Mouse (Mus musculus): ENCODE measurements around the gene Ermard. TPM values are rescaled to one million over a fixed set of nuclear protein-coding genes. Genes with fewer than 3 reads are reported as not detected.

Ermard gene
- polyA plus RNA-seq (2014; fragmentation: Illumina TruSeq; extraction: RNeasy Lipid Tissue Mini Kit (QIAGEN cat#74804); ENCODE audit: low read depth, low replicate concordance), result 42.3 TPM

DNA sequence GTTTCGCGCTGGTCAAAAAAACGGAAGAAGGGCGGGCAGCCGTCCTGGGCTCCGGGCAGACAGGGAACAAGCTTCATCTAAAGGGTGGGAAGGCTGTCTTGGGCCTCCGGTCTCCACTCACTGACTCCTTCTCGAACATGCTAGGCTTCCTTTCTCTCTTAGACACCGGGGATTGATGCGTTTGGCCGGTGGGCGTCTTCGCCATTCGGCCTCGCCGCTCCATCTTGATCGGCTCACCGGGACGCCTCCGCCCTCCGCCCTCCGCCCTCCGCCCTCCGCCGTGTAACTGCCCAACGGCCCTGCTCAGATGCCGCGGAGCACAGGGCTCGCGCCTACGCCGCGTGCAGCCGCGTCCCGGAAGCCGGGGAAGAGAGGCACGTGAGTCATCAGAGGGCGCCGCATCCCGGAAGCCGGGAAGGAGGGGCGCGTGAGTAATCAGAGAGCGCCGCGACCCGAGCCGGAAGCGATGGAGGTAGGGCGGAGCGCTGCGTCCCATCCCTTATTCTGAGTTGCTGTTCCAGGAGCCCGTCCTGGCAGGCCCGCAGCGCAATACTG is at the start of gene Ermard, which contains the start of the genes Tcte3 and Gm3448:
TSS of gene Ermard (plus strand) at position 34 of the 555 bp plus-strand sequence.
TSS of gene Tcte3 (minus strand) at position 314 of the 555 bp plus-strand sequence.
TSS of gene Gm3448 (minus strand) at position 363 of the 555 bp plus-strand sequence.

DNA sequence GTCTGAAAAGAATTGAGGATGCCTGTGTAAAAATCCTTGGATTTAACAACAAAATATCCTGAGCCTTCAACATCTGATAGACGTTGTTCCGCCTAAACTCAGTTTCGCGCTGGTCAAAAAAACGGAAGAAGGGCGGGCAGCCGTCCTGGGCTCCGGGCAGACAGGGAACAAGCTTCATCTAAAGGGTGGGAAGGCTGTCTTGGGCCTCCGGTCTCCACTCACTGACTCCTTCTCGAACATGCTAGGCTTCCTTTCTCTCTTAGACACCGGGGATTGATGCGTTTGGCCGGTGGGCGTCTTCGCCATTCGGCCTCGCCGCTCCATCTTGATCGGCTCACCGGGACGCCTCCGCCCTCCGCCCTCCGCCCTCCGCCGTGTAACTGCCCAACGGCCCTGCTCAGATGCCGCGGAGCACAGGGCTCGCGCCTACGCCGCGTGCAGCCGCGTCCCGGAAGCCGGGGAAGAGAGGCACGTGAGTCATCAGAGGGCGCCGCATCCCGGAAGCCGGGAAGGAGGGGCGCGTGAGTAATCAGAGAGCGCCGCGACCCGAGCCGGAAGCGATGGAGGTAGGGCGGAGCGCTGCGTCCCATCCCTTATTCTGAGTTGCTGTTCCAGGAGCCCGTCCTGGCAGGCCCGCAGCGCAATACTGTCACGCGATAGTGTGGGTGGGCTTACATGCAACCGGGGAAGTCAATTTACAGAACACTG is 31.1 kb upstream of the Ermard start, which contains the start of gene Gm3435:
TSS of gene Gm3435 (plus strand) at position 471 of the 708 bp plus-strand sequence.

Other genes starting within 250 kb of the Ermard start
- 1.3 TPM for gene Wdr27, start 98.0 kb upstream of the Ermard start, polyA plus RNA-seq (2014; fragmentation: Illumina TruSeq; extraction: RNeasy Lipid Tissue Mini Kit (QIAGEN cat#74804); ENCODE audit: low read depth, low replicate concordance)
- 130 TPM for gene 1600012H06Rik, start 98.0 kb upstream of the Ermard start, polyA plus RNA-seq (2014; fragmentation: Illumina TruSeq; extraction: RNeasy Lipid Tissue Mini Kit (QIAGEN cat#74804); ENCODE audit: low read depth, low replicate concordance)
- gene Phf10, start 79.9 kb upstream of the Ermard start, polyA plus RNA-seq (2014; fragmentation: Illumina TruSeq; extraction: RNeasy Lipid Tissue Mini Kit (QIAGEN cat#74804); ENCODE audit: low read depth, low replicate concordance), result 108 TPM
- 4.2 TPM for gene 9030025P20Rik, start 62.7 kb upstream of the Ermard start, polyA plus RNA-seq (2014; fragmentation: Illumina TruSeq; extraction: RNeasy Lipid Tissue Mini Kit (QIAGEN cat#74804); ENCODE audit: low read depth, low replicate concordance)
- 1.6 TPM for gene Gm3417, start 62.4 kb upstream of the Ermard start, polyA plus RNA-seq (2014; fragmentation: Illumina TruSeq; extraction: RNeasy Lipid Tissue Mini Kit (QIAGEN cat#74804); ENCODE audit: low read depth, low replicate concordance)
- gene Gm3435, start 31.0 kb upstream of the Ermard start, polyA plus RNA-seq (2014; fragmentation: Illumina TruSeq; extraction: RNeasy Lipid Tissue Mini Kit (QIAGEN cat#74804); ENCODE audit: low read depth, low replicate concordance), result 3.0 TPM
- not detected for gene Tcte3, start 280 bp downstream of the Ermard start, polyA plus RNA-seq (2014; fragmentation: Illumina TruSeq; extraction: RNeasy Lipid Tissue Mini Kit (QIAGEN cat#74804); ENCODE audit: low read depth, low replicate concordance)
- gene Gm3448, start 329 bp downstream of the Ermard start, polyA plus RNA-seq (2014; fragmentation: Illumina TruSeq; extraction: RNeasy Lipid Tissue Mini Kit (QIAGEN cat#74804); ENCODE audit: low read depth, low replicate concordance), result 0.99 TPM